Mouse (Mus musculus): ENCODE measurements around the gene Pef1.

GRCm38 (mm10) chr4:130053111-130053510 lies 49.2 kb upstream of the Pef1 start:
- TF ChIP-seq CTCF (conservative IDR thresholded peaks at IDR 0.05; ENCODE audit: insufficient read depth, insufficient read length, low read depth, low read length), result no peak
- no peak for TF ChIP-seq POLR2A (IDR thresholded peaks at IDR 0.05; ENCODE audit: low read depth, low read length)
